Mouse (Mus musculus) stomach, postnatal 0 days (tissue): Measurements from ENCODE around the gene Map2k6. TPM values are rescaled to one million over a fixed set of nuclear protein-coding genes. Genes with fewer than 3 reads are reported as not detected.

Experiments used
- ATAC-seq: fragments of 200-750 bp; cut with Nextera tagmentation; 2 replicates; pipeline ENCODE4 v1.8.0; 2017; ENCODE audit not compliant: low FRiP score, low TSS enrichment
- DNase-seq: peaks from one replicate; pipeline ENCODE4 v3.0.0-alpha.2; 2016; ENCODE audit warnings: low spot score
- H3K27ac ChIP-seq: fragments of 300-500 bp; sonication (generic); replicated peaks from 2 replicates; pipeline ENCODE4 v1.5.1; 2014; ENCODE audit warnings: mild to moderate bottlenecking, control low read depth
- H3K27me3 ChIP-seq: fragments of 300-500 bp; sonication (generic); 2 replicates; pipeline ENCODE4 v1.6.1; 2014; ENCODE audit warnings: low read length; ENCODE audit not compliant: control insufficient read depth, insufficient read depth
- H3K36me3 ChIP-seq: fragments of 300-500 bp; sonication (generic); 2 replicates; pipeline ENCODE4 v1.6.1; 2014; ENCODE audit warnings: low read length, mixed read lengths; ENCODE audit not compliant: control insufficient read depth, insufficient read depth
- H3K4me1 ChIP-seq: fragments of 300-500 bp; sonication (generic); replicated peaks from 2 replicates; pipeline ENCODE4 v1.6.1; 2014; ENCODE audit warnings: antibody characterized with exemption; ENCODE audit not compliant: control insufficient read depth, insufficient read depth
- H3K4me2 ChIP-seq: fragments of 300-500 bp; sonication (generic); replicated peaks from 2 replicates; pipeline ENCODE4 v1.6.1; 2014; ENCODE audit warnings: low read depth, mild to moderate bottlenecking, control low read depth, moderate library complexity
- H3K4me3 ChIP-seq: fragments of 300-500 bp; sonication (generic); 2 replicates; pipeline ENCODE4 v1.5.1; 2014; ENCODE audit warnings: low read depth, low read length, control low read depth
- H3K9ac ChIP-seq: fragments of 300-500 bp; sonication (generic); 2 replicates; pipeline ENCODE4 v1.6.1; 2014; ENCODE audit warnings: mild to moderate bottlenecking, low read length, control low read depth, mixed read lengths
- H3K9me3 ChIP-seq: fragments of 300-500 bp; sonication (generic); 2 replicates; pipeline ENCODE4 v1.6.1; 2016; ENCODE audit warnings: low read length; ENCODE audit not compliant: control insufficient read depth
- CTCF ChIP-seq: IDR thresholded peaks from 2 replicates; pipeline ENCODE4 v1.5.1; 2016; ENCODE audit warnings: antibody characterized with exemption, low read depth, mild to moderate bottlenecking, moderate library complexity
- EP300 ChIP-seq: optimal IDR thresholded peaks from 2 replicates; pipeline ENCODE3; 2016; ENCODE audit warnings: antibody characterized with exemption
- WGBS: fragments of 180-500 bp; shearing (Covaris S2); extraction: QIAGEN DNeasy Blood & Tissue Kit; methylation state at CpG from one replicate; pipeline ENCODE4 v1.1.7; 2014; 5-methylcytosine and 5-hydroxymethylcytosine counted together
- polyA plus RNA-seq: library from polyadenylated mRNA; unstranded; fragments of >200 nt; fragmentation: Nextera tagmentation; extraction: Ambion mirVana; gene quantifications from 2 replicates; pipeline ENCODE4 v1.2.1, GENCODE M21; 2015

Gene Map2k6
- polyA plus RNA-seq, 1 experiment from 2014 or later, result 6.0 TPM

DNA sequence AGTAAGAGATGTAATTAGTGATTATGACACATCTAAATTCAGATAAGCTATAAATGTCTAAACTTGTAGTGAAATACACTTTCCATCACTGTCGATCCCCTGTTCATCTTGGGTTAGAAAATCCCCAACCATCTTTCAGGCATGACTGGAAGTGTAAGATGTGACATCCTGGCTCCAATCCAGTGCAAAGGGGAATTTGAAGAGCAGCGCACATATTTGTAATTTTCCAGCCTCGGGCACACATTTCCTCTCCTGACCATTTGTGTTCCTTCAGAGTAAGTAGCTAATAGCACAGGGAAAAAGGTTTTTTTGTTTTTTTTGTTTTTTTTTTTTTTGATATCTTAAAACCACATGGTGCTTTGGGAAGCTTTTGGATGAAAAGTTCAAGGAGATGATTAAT, 146.5 kb downstream of the Map2k6 start:
- no peaks in the 10 kb centered on the region for H3K9me3 ChIP-seq
- H3K4me3 ChIP-seq, result no peak overlapping the region
- ATAC-seq, result no peak
- DNase-seq, result no peak
- H3K36me3 ChIP-seq, result no peaks in the 10 kb centered on the region
- no peaks in the 10 kb centered on the region for H3K4me1 ChIP-seq
- no peak overlapping the region for H3K27ac ChIP-seq
- no peak overlapping the region for H3K4me2 ChIP-seq
- H3K27me3 ChIP-seq, result no peaks in the 10 kb centered on the region
- no peak overlapping the region for H3K9ac ChIP-seq
- no peak for TF ChIP-seq EP300
- TF ChIP-seq CTCF, result no peak
- WGBS, result 67% methylated on average over 3 of the region's 3 CpGs

DNA sequence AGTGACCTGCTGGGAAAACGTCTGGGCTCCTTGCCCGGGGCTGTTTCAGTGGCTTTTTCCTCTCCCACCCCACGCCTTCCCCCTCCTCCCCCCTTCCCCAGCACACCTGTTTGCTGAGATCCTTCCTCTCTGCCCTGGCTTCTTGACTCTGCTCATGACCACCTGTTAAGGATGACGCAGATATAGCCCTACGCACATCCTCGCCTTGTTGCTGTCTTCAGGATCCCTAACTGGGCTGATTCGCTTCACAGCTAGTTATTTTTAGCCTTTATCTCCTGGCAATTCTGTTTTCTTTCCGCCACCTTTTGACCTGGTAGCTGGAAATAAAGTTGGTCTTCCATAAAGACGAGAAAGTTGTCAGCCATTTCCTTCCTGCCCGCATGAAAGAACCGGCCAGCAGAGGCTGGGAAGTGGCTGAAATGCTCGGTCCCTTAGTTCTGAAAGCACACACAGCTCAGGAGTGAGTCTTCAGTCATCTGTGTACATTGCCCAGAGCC, 152.6 kb downstream of the Map2k6 start:
- no peaks in the 10 kb centered on the region for H3K4me1 ChIP-seq
- no peak overlapping the region for H3K27ac ChIP-seq
- H3K9me3 ChIP-seq, result no peaks in the 10 kb centered on the region
- no peaks in the 10 kb centered on the region for H3K36me3 ChIP-seq
- no peak overlapping the region for H3K9ac ChIP-seq
- no peaks in the 10 kb centered on the region for H3K27me3 ChIP-seq
- no peak overlapping the region for H3K4me2 ChIP-seq
- no peak for TF ChIP-seq CTCF
- no peak for TF ChIP-seq EP300
- no peak for DNase-seq
- ATAC-seq, result no peak
- whole genome bisulfite sequencing, result 71% methylated on average over 12 of the region's 12 CpGs
- H3K4me3 ChIP-seq, result no peak overlapping the region

DNA sequence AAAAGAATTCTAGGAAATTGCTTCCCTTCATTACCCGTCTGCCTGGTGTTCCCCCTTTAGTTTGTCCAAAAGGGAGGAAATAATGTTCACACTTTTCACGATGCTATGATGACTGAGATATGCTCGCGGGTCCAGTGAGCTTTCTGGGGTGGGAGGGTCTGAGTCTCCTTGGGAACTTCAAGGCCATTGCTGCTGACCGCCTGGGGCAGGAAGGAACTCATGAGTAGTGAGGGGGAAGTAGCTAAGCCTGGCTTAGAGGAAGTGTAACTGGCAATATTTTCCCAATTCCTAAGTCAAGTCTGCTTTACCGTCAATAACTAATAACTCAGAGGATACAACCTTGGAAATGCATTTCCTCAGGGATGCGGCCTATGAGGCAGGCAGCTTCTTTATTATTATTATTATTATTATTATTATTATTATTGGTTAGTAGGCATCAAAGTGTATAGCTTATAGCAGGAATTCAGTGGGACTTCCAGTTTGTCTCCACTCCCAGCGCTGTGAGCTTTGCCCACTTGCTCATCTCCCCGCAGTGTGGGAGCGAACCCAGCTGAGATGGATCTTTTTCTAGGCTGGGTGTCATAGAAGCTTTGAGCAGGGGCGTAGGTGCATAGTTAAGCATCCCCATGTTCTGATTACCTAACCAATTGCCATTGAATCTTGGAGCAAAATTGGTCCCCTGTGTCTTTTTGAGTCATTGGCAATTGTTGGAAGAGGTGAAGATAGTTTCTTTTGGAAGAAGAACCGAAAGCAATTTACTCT, 163.6 kb downstream of the Map2k6 start:
- TF ChIP-seq CTCF (no peak), EP300 (no peak)
- Histone ChIP-seq H3K4me2 (no peak overlapping the region), H3K27ac (no peak overlapping the region), H3K9ac (no peak overlapping the region), H3K9me3 (no peaks in the 10 kb centered on the region), H3K27me3 (no peaks in the 10 kb centered on the region), H3K36me3 (no peaks in the 10 kb centered on the region), H3K4me3 (no peak overlapping the region), H3K4me1 (no peaks in the 10 kb centered on the region)
- ATAC-seq, result no peak
- no peak for DNase-seq
- 84% methylated on average over 12 of the region's 12 CpGs for WGBS

GRCm38 (mm10) chr11:110563272-110563671, 164.3 kb downstream of the Map2k6 start:
- 48% methylated on average over 12 of the region's 12 CpGs for WGBS
- H3K27me3 ChIP-seq, result no peaks in the 10 kb centered on the region
- no peaks in the 10 kb centered on the region for H3K36me3 ChIP-seq
- ATAC-seq (no peak), DNase-seq (no peak)
- no peak overlapping the region for H3K4me2 ChIP-seq
- TF ChIP-seq CTCF, result no peak
- H3K4me3 ChIP-seq, result no peak overlapping the region
- no peaks in the 10 kb centered on the region for H3K9me3 ChIP-seq
- no peak overlapping the region for H3K9ac ChIP-seq
- H3K27ac ChIP-seq, result no peak overlapping the region
- H3K4me1 ChIP-seq, result no peaks in the 10 kb centered on the region

DNA sequence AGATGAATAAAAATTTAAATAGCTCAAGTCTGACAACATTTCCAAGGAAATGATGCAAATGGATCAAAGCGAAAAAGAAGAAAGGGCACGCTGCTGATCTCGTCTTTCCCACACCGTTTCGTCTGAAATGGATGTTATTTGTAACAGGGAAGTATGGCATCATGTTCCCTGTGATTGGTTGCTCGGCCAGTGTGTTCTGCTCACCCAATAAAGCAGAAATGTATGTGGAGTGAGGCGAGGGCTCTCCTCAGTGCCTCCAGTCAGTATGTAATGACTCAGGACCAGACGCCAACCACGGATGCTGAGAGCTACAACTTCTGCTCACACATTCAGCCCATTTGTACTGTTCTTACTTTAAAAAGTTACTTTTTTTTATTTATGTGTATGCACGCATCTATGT, 164.9 kb downstream of the Map2k6 start:
- 81% methylated on average over 10 of the region's 10 CpGs for WGBS
- Histone ChIP-seq H3K9me3 (no peaks in the 10 kb centered on the region), H3K27me3 (no peaks in the 10 kb centered on the region), H3K4me2 (no peak overlapping the region), H3K9ac (no peak overlapping the region), H3K36me3 (no peaks in the 10 kb centered on the region), H3K27ac (no peak overlapping the region), H3K4me1 (no peaks in the 10 kb centered on the region), H3K4me3 (no peak overlapping the region)
- ATAC-seq, result no peak
- TF ChIP-seq CTCF (no peak), EP300 (no peak)
- DNase-seq, result no peak

- H3K4me2 ChIP-seq, result no peak overlapping the region
- no peak overlapping the region for H3K9ac ChIP-seq
- no peaks in the 10 kb centered on the region for H3K9me3 ChIP-seq
- 83% methylated on average over 7 of the region's 7 CpGs for WGBS
- H3K4me1 ChIP-seq, result no peaks in the 10 kb centered on the region
- no peaks in the 10 kb centered on the region for H3K27me3 ChIP-seq
- ATAC-seq, result no peak
- TF ChIP-seq EP300 (no peak), CTCF (no peak)
- no peaks in the 10 kb centered on the region for H3K36me3 ChIP-seq
- no peak overlapping the region for H3K4me3 ChIP-seq
- H3K27ac ChIP-seq, result no peak overlapping the region
- no peak for DNase-seq
These were observed 167.4 kb downstream of the Map2k6 start for GRCm38 (mm10) chr11:110566307-110566706.
